Mouse (Mus musculus): Measurements from ENCODE around the gene Tubb4a. TPM values are rescaled to one million over a fixed set of nuclear protein-coding genes. Genes with fewer than 3 reads are reported as not detected.

The Tubb4a gene
- polyA plus RNA-seq, 1 experiment = 5.8 TPM

DNA sequence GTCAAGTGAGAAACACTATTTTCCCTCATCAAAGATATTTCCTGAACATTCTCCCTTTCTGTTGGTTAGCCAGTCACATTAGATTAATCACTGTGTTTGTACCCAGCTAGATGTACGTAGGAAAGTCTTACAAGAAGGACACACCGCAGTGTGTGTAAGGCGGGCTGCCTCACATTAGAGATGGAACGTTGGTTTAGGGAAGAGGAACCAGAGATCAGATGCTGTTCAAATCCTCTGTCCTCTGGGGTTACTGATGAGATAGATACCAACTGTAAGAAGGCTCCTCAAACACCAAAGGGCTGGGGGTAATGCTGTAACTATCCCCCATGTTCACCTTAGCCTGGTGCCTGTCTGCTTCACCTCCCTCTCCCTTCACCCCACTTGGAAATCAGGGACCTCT is 37.2 kb upstream of the Tubb4a start:
- Histone ChIP-seq H3K36me3 (ENCODE audit: control insufficient read depth, insufficient read depth, low read length, poor library complexity, severe bottlenecking) (no peaks in the 10 kb centered on the region), H3K4me1 (ENCODE audit: control insufficient read depth, insufficient read depth, low read length) (peaks cover 1% of the 10 kb centered on the region), H3K9me3 (replicated peaks; ENCODE audit: control insufficient read depth, insufficient read depth, low read length, poor library complexity, severe bottlenecking) (0 out of 2 replicates have a peak, but pooled peaks cover 6% of the 10 kb centered on the region), H3K27ac (ENCODE audit: insufficient read depth, low read length) (no peak overlapping the region), H3K4me3 (ENCODE audit: low read depth, low read length) (no peak overlapping the region), H3K27me3 (ENCODE audit: control insufficient read depth, insufficient read depth, low read length, poor library complexity, severe bottlenecking) (no peaks in the 10 kb centered on the region), H3K9ac (ENCODE audit: low read depth, poor library complexity, severe bottlenecking) (no peak overlapping the region)
- TF ChIP-seq POLR2A (IDR thresholded peaks at IDR 0.05; ENCODE audit: insufficient read depth, low read length) (no peak), EP300 (IDR thresholded peaks at IDR 0.05; ENCODE audit: insufficient read depth, low read depth, low read length) (no peak), CTCF (IDR thresholded peaks at IDR 0.05; ENCODE audit: low read depth, low read length) (no peak)

DNA sequence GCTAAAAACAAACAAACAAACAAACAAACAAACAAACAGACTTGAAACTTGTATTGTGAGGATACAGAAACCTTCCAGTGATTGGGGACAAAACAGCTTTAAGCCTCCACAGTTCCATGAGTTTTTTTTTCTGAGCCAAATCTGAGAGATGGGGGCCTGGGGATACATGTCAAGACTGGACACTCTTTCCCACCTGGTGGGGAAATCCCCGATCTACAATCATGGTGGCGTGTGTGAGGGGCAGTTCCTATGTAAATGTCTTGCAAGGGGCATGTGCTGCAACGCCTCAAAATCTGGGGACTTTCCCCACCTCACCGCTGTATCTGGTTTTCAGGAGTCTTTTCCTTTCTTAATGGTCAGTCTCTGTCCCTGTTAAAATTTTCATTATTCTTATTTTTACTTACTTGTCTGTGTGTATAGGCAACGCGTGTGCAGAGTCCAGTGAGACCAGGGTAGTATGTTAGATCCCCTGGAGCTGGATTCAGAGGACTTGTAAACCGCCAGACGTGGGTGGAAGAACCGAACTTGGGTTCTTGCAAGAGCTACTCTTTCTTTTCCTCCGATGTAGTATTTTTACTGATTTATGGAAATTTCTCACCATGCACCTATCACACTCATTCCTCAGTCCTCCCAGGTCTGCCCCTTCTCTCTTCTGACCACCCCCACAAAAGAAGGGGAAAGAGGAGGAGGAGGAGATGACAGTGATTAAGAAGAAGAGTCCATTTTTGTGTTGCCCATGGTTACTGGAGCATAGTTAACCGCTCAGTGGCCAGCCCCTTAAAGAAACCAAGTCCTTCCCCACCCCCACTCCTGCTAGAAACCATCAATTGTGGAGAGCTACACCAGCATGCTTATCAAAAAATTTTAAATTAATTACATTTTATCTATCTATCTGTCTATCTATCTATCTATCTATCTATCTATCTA is 35.9 kb upstream of the Tubb4a start:
- H3K4me3 ChIP-seq (ENCODE audit: low read depth, low read length) = no peak overlapping the region
- H3K27ac ChIP-seq (ENCODE audit: insufficient read depth, low read length) = no peak overlapping the region

DNA sequence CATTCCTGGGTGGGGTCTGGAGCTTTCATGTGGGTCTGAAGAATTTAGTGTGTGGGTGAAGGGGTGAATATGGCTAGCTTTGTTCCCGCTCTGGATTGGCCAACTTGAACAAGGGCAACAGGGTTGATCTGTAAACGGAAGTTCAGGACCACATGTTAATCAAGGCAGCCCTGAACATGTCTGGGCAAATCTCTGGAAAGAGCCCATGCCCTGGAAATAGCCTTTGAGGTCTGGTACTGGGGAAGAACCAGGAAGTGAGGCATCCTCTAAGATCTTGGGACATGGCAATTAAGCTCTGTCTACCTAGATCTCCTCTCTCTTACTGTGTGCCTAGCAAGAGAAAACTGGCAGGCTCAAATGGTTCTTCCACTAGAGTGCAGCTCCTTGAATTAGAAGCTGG is 34.3 kb upstream of the Tubb4a start:
- no peaks in the 10 kb centered on the region for H3K27me3 ChIP-seq (ENCODE audit: control insufficient read depth, insufficient read depth, low read length, poor library complexity, severe bottlenecking)
- no peak overlapping the region for H3K4me3 ChIP-seq (ENCODE audit: low read depth, low read length)
- TF ChIP-seq EP300 (IDR thresholded peaks at IDR 0.05; ENCODE audit: insufficient read depth, low read depth, low read length) = 0 out of 2 replicates have a peak, but pooled peaks have one; percentile 7
- TF ChIP-seq POLR2A (IDR thresholded peaks at IDR 0.05; ENCODE audit: insufficient read depth, low read length) = no peak
- no peak for TF ChIP-seq CTCF (IDR thresholded peaks at IDR 0.05; ENCODE audit: low read depth, low read length)
- H3K4me1 ChIP-seq (ENCODE audit: control insufficient read depth, insufficient read depth, low read length) = peaks cover 1% of the 10 kb centered on the region
- H3K9ac ChIP-seq (ENCODE audit: low read depth, poor library complexity, severe bottlenecking) = no peak overlapping the region
- no peaks in the 10 kb centered on the region for H3K36me3 ChIP-seq (ENCODE audit: control insufficient read depth, insufficient read depth, low read length, poor library complexity, severe bottlenecking)
- H3K9me3 ChIP-seq (replicated peaks; ENCODE audit: control insufficient read depth, insufficient read depth, low read length, poor library complexity, severe bottlenecking) = 0 out of 2 replicates have a peak, but pooled peaks cover 6% of the 10 kb centered on the region
- peak overlapping the region; percentile 47 for H3K27ac ChIP-seq (ENCODE audit: insufficient read depth, low read length)

More for the DNA sequence above, 35.9 kb upstream of the Tubb4a start:
- TF ChIP-seq POLR2A (IDR thresholded peaks at IDR 0.05; ENCODE audit: insufficient read depth, low read length) (no peak), EP300 (IDR thresholded peaks at IDR 0.05; ENCODE audit: insufficient read depth, low read depth, low read length) (no peak), CTCF (IDR thresholded peaks at IDR 0.05; ENCODE audit: low read depth, low read length) (no peak)
- Histone ChIP-seq H3K9ac (ENCODE audit: low read depth, poor library complexity, severe bottlenecking) (no peak overlapping the region), H3K4me1 (ENCODE audit: control insufficient read depth, insufficient read depth, low read length) (peaks cover 1% of the 10 kb centered on the region), H3K27me3 (ENCODE audit: control insufficient read depth, insufficient read depth, low read length, poor library complexity, severe bottlenecking) (no peaks in the 10 kb centered on the region), H3K36me3 (ENCODE audit: control insufficient read depth, insufficient read depth, low read length, poor library complexity, severe bottlenecking) (no peaks in the 10 kb centered on the region), H3K9me3 (replicated peaks; ENCODE audit: control insufficient read depth, insufficient read depth, low read length, poor library complexity, severe bottlenecking) (0 out of 2 replicates have a peak, but pooled peaks cover 6% of the 10 kb centered on the region)

DNA sequence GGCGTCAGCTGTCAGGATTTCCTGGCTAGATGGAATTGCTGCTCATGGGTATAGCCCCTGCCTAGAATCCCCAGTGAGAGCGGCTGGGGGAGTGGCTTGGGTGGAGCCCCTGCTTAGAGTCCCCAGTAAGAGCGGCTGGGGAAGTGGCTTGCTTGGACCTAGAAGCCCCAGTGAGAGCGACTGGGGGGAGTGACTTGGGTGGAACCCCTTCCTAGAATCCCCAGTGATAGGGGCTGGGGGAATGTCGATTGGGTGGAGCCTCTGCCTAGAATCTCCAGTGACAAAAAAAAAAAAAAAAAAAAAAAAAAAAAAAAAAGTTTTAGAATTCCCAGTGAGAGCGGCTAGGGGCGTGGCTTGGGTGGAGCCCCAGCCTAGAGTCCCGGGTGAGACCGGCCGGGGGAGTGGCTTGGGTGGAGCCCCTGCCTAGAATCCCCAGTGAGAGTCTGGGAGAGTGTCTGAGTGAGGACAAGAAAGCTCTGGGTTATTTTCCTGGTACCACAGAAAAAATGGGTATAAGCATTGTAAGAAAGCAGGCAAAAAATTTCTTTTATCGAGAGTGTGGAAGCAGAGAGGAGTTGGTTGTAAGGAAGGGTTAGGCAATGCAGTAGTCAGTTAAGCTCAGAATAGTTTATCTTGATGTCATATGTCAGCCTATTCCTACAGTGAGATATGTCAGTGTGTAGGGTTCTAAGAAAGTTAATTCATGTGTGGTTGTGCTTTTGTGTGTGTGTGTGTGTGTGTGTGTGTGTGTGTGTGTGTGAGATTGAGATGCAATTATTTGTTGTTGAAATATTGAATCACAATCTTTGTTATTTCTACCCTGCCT is 31.2 kb upstream of the Tubb4a start:
- H3K4me3 ChIP-seq (ENCODE audit: low read depth, low read length) = no peak overlapping the region
- no peaks in the 10 kb centered on the region for H3K27me3 ChIP-seq (ENCODE audit: control insufficient read depth, insufficient read depth, low read length, poor library complexity, severe bottlenecking)
- TF ChIP-seq EP300 (IDR thresholded peaks at IDR 0.05; ENCODE audit: insufficient read depth, low read depth, low read length) (no peak), CTCF (IDR thresholded peaks at IDR 0.05; ENCODE audit: low read depth, low read length) (no peak), POLR2A (IDR thresholded peaks at IDR 0.05; ENCODE audit: insufficient read depth, low read length) (no peak)
- no peaks in the 10 kb centered on the region for H3K36me3 ChIP-seq (ENCODE audit: control insufficient read depth, insufficient read depth, low read length, poor library complexity, severe bottlenecking)
- no peak overlapping the region for H3K9ac ChIP-seq (ENCODE audit: low read depth, poor library complexity, severe bottlenecking)
- no peak overlapping the region for H3K27ac ChIP-seq (ENCODE audit: insufficient read depth, low read length)
- H3K9me3 ChIP-seq (replicated peaks; ENCODE audit: control insufficient read depth, insufficient read depth, low read length, poor library complexity, severe bottlenecking) = 0 out of 2 replicates have a peak, but pooled peaks cover 6% of the 10 kb centered on the region
- H3K4me1 ChIP-seq (ENCODE audit: control insufficient read depth, insufficient read depth, low read length) = no peaks in the 10 kb centered on the region

DNA sequence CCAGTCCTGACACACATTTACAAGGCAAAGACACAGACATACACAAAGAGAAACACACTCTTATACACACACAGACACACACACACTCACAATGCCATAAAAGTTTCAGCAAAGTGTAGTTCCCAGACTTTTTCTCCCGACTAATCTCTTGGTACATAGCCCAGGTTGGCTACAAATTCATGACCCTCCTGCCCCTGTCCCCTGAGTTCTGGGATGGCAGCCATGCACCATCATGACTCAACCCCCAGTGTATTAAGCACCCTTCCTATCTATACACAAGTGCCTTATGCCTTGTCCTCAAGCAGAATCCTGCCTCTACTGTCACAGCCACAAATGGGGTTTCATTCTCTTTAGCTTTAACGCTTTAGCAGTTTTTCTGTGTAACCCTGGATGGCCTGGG is 29.2 kb upstream of the Tubb4a start:
- TF ChIP-seq EP300 (IDR thresholded peaks at IDR 0.05; ENCODE audit: insufficient read depth, low read depth, low read length) = no peak
- TF ChIP-seq POLR2A (IDR thresholded peaks at IDR 0.05; ENCODE audit: insufficient read depth, low read length) = no peak
- no peak for TF ChIP-seq CTCF (IDR thresholded peaks at IDR 0.05; ENCODE audit: low read depth, low read length)

More for the DNA sequence above, 29.2 kb upstream of the Tubb4a start:
- Histone ChIP-seq H3K27ac (ENCODE audit: insufficient read depth, low read length) (no peak overlapping the region), H3K36me3 (ENCODE audit: control insufficient read depth, insufficient read depth, low read length, poor library complexity, severe bottlenecking) (no peaks in the 10 kb centered on the region), H3K27me3 (ENCODE audit: control insufficient read depth, insufficient read depth, low read length, poor library complexity, severe bottlenecking) (no peaks in the 10 kb centered on the region), H3K4me3 (ENCODE audit: low read depth, low read length) (no peak overlapping the region), H3K4me1 (ENCODE audit: control insufficient read depth, insufficient read depth, low read length) (no peaks in the 10 kb centered on the region), H3K9me3 (replicated peaks; ENCODE audit: control insufficient read depth, insufficient read depth, low read length, poor library complexity, severe bottlenecking) (no peaks in the 10 kb centered on the region), H3K9ac (ENCODE audit: low read depth, poor library complexity, severe bottlenecking) (no peak overlapping the region)

Data from ES-Bruce4 (cell line).